Mouse (Mus musculus) frontal cortex, postnatal 36 days (tissue): ENCODE results near the gene Sel1l3.
A peak's percentile ranks its signal among the peaks of the same experiment; 100 is the strongest.

ENCODE experiments used
- DNase-seq, 2 experiments: peaks; one replicate each; pipeline ENCODE4 v3.0.0; 2022; ENCODE audit warnings: low spot score in 2 of 2

The Sel1l3 gene

DNA sequence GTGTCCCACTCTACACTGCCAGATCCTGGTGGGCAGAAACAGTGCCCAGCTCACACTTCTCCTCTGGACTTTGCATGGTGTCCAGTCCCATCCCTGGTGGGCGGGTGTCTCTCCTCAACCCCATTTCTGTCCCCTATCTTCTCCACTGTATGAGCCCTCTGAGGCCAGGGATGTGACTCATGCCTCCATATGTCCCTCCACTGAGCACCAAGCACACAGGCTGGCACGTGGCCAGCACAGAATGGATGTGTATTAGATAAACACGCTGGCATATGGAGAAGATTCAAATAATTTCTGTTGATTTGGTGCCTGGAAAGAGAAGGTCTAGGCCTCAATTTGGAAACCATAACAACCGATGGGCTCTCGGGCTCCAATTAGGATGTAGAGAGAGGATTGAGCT lies 71.1 kb downstream of the Sel1l3 start:
- no peak for DNase-seq

DNA sequence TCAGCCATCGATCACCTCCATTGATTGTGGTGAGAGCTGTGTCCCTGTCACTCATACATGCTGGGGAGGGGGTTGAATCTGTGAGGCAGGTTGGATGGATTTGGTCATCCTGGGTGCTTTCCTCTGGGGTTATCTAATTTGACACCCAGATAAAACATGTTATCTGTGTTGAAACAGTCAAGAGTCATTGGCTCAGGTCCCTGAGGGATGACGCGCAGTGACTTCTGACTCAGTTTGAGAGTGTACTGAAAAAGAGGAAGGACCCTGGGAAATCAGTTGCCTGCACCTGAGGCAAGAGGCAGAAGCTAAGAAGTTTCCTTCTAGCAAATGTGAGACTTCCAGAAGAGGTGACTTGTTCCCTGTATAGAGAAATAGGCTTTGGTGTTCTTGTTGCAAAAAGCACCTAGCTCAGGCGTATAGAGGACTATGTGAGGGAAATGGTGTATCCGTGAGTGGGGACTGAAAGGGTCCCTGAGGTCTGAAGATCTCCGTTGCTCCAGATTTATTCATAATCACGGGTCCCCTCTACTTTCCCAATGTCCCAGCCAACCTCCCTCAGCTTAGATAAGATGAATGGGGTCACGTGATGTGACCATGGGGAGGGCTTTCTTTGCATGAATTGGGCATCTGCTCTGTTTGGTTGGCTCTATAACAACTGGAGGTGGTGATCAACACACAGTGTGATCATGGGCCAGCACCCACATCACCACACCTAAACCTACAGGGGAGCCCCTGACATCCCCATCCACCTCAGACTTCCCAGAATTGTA lies 73.4 kb downstream of the Sel1l3 start:
- DNase-seq: no peak

DNA sequence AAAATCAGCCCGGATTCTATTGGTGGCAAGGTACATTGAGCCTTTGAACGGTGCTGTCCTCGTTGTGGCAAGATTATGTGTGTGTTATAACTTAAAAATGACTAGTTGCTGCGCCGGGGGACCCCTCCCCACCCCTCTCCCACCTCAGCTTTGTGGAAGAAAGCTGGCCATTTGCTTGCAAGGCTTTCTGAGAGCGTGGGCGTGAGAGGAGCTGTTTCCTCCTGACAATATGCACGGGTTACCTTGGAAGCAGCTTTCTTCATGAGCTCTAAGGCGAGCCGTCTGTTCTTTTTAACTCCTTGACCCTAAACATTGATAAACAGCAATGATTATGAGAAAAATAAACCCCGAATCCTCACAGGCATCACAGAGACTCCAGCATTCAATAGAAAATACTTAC lies 74.2 kb downstream of the Sel1l3 start:
- no peak for DNase-seq

DNA sequence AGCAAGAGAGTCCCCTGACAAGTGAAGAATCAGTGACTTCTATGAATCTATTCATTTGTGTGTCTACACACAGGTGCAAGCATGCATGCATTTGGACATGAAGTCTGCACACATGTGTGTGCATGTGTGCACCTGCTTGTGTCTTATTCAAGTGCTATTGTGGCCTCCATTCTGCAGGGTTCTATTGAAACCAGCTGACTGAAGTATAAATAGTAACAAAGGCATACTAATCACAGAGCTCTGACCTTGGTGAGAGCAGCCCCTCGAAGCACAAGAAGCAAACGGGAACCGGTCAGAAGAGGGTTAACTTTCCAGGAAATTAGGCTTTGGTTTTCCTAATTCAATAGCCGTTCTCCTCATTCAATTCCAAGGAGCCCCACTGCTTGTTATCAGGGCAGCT lies 74.6 kb downstream of the Sel1l3 start:
- DNase-seq: no peak

DNA sequence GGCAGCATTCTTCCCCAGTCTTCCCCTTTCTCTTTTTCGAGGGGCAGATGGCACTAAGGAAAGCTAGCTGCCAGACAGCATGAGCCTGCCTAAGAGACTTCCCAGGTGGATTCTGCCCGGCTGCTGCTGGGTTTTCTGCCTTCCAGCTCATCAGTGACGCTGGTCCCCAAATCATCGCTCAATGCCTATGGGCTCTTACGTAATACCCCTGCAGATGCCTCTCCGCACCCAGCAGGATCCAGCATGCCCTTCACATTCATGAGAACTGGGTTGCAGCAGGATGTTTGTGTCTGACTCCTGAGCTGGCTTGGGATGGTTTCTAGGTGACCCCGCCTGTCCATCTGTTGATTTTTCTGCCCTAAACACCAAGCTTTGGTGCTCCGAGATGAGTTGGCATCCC lies 75.7 kb downstream of the Sel1l3 start:
- DNase-seq: no peak

DNA sequence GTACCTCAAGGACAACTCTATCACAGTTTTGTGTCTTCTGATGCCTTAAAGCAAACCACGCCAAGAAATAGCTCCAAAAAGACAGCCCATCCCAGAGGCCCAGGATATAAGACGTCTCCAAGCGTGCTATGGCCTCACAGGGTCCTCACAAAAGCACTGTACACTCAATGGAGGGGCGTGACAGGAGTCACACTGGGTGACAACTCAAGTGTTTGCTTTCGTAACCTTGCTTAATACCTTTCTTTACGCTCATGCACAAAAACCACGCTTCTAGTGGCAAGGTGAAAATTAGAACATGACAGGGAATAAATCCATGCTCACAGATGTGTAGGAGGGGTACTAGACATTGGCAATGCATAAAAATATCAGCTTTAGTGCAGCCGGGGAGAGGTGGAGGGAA lies 77.7 kb downstream of the Sel1l3 start:
- no peak for DNase-seq

DNA sequence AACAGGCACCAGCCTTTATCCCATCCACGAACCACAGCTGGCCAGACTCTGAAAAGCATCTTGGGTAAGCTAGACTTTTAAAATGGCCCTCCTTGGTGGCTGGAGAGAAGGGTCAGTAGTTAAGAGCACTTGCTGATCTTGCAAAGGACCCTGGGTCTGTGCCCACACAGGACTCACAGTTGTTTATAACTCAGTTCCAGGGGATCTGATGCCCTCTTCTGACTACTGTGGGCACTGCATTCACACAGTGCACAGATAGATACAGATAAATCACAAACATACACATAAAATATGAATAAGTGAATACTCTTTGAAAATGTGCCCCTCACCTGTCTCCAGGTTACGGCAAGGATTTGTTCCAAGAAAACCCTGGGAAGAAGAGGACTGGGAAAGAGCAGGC lies 79.7 kb downstream of the Sel1l3 start:
- no peak for DNase-seq

DNA sequence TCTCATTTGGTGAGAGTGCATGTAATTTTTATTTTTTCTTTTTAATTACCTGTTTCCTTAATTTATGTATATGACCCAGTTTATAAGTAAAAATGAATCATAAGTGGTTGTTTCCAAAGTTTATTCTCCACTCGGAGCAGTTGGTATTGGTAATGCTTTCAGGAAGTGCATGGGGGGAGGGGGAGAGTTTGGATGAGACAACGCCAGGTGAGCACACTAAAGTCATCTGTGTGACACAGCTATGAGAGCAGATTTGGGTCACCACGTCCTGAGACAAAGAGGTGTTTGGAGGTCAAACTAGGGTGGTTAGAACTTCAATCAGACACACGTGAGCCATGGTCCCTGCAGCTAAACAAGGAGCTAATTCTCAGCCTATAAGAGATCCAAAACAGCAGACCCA lies 89.0 kb downstream of the Sel1l3 start:
- DNase-seq: no peak

DNA sequence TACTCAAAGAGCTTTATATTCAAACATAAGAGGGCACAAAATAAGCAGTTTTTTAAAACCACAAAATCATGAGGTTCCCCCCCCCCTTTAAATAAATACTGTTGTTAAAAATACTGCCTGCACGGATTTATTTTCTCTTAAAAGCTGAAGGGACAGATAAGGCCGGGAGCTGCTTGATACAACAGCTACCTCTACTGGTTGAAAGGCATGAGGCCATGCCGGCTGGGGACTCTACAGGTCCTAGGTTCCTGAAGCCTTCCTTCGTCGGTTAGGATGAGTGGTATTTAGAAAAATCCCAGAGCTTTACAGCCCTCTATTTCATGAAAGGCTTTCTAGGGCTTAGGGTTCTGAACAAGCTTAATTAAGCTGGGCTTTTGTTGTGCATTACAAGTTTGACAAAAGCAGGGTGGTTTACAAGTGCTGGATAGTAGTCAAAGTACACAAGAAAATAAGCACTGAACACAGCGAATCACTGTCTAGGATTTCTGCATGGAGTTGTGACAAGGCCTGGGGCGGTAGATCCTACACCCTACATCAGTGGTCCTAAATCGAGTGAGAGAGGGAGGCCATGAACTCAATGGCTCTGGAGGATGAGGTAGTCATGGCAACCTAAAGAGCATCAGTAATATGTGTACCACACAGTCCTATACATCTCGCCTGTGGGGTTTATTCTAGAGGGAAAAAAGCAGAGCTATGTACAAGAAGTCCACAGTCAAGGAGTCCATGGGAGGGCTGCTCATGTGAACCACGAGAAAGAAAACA lies 90.0 kb downstream of the Sel1l3 start:
- peak in 1 of 2 experiments; percentile 69 for DNase-seq

DNA sequence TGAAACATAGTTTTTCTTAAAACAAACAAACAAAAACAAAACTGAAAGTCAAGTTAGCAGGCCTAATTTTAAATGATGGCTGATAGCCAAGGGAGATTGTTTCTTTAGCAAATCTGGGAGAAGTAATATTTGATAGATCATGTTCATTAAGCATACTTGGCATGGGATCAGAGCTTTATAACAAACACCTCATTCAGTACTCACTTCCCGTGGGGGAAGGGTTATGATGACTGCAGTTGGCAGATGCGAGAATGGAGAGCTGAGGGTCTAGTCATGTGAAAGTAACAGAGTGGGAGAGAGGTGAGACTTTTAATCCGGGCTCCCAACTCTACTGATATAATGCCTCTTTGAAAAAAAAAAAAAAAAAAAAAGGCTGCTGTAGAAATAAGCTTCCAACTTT lies 94.0 kb downstream of the Sel1l3 start:
- no peak for DNase-seq

DNA sequence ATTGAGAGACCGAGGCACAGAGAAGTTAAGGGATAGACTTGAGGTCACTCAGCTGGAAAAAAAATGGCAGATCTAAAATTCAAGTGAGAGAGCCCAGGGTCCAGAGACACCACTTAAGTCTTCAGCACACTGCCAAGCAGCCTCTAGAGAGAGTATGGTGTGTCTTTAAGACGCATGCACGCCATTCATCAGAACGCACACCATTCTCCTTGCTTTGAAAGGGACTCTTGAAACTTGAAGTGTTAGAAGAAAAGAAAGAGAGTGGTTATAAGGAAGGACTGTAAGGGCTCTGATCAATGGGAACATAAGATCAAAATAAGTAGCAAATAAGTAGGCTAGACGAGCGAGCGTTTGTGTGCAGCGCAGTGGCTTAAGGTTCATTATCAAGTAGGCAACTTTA lies 95.5 kb downstream of the Sel1l3 start:
- DNase-seq: no peak

DNA sequence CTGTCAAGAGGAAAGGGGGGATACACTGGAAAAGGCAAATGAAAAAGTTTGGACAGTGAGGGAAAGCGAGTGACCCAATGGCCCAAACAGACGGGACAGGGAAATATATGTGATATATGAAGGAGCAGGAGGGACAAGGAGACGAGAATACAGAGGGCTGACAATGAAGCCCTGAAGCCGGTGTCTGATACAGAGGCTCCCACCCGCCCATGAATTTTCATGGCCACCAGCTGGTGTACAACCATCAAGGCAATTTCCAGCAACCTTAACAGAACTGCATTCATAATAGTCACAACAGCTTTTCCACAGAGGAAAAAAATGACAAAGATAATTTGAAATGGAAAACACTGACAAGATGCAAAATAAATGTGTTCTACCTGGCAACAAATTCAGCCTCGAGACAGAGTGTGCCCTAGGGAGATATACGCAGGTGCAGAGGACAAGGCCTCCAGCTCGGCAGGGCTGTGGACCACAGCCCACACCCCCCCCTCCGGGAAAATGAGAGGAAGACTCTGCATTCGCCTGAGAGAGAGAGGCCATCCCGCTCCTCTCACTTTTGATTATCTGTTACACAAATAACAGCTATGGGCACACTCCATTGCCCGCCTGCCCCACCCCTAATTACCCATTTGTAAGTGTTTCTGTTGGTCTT lies 99.0 kb downstream of the Sel1l3 start:
- no peak for DNase-seq

DNA sequence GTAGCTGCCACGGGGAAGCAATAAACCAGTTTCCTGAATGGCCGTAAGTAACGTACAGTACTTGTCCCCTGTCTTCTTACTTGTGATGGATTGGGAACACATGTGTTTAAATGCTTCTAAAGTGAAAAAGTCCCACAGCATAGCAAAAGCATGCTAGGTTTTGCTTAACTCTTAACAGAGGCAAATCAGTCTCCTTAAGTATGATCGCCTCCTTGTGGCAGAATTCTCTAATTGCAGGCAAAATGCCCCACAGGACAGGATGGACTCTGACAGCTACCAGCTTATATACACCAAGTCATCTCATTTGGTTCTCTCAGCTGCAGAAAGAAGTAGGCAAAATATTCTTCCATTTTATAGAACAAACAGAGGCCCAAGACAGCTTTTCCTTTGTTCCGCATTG lies 100.8 kb downstream of the Sel1l3 start:
- no peak for DNase-seq

DNA sequence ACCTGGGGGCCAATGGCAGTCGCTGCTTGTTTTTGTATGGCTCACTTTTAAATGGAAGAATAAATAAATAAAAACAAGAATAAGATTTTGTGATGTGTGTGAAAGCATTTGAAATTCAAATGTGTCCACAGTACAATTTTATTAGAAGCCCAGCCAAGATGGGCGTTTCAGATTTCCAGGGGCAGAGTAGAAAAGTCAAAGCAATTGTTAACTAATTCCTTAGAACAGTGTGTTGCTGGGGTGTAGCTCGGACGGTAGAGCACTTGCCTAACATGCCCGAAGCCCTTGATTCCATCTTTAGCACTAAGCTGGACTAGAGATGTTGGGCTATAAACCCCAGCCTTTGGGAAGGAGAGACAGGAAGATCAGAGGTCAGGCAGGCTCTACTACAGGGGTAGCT lies 102.7 kb downstream of the Sel1l3 start:
- no peak for DNase-seq

DNA sequence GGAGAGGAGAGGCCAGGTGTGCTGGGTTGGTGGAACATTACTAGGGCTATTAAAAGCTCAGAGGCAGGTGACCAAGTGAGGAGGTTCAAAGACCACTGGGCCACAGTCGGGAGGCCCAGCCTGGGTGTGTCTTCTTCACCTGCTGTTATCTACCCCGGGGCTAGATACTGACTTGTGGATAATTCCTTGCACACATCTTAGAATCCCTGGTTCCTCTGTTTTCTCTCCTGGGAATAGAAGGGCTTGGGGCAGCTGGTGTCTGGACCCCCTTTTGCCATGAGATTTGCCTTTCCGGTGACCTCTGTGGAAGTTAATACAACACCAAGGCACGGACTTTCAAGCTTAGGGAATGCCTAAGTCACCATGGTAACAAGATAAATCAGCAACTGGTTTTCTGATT lies 103.5 kb downstream of the Sel1l3 start:
- no peak for DNase-seq

DNA sequence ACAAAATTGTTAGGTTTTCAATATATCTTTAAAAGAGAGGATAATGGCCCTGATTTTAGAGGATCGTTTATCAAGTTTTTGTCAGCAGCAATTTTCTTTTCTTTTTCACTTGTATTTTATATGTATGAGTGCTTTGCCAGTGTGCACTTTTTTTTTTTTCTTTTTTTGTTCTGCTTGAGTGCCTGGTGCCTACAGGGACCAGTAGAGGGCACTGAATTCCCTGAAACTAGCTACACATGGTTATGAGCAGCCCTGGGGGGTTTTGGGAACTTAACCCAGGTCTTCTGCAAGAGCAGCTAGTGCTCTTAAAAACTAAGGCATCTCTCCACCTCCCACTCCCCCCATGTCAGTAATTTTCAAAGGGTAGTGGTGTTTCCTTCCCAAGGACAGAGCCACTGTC lies 105.1 kb downstream of the Sel1l3 start:
- DNase-seq: no peak

DNA sequence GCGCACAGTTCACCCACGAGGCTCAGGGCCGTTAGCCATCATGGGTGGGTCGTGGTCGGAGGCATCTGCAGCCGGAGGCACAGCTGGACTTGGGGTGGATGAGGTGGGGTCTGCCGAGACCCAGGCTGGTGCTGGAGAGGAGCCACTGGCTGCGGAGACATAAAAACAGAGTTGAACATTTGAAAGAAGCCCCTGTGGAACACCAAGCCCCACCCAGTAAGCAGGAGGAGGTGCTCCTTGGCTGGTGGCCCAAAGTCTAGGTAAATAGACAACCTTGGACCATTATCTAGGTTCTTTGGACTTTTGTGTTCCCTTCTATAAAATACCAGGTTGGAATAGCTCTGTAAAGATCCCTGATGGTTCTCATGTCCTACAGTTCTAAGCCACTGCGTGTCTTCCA lies 105.7 kb downstream of the Sel1l3 start:
- no peak for DNase-seq

DNA sequence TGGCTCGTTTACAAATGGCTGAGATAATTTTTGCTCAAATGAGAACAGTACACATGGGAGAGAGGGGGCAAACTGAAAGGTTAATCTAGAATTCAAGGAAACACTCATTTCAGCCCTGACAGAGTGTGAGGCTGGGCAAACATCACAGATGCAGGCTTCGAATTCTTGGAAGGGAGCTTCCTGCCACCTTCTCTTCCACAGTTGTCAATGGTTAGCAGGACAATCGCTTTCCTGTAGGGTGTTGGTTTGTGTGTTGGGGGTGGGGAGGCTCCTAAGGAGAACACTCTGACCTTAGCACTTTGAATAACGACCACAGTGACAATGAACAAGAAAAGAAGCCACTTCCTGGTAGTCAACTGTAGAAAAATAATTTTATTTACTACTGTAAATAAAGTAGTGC lies 107.0 kb downstream of the Sel1l3 start:
- no peak for DNase-seq

DNA sequence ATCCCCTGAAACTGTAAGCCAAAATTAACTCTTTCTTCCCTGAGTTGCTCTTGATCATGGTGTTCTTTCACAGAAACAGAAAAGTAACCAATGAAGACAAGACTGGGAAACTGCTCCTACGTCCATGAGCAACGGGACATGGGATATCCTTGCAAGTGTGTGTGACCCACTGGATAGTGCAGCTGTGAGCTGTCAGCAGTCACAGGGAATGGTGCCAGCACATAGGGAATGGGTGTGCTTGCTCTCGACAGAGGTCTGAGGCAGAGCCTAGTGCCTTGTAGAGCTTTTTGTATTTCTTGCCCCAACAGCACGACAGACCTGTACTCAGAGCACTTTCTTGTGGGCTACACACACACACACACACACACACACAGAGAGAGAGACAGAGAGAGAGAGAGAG lies 107.6 kb downstream of the Sel1l3 start:
- no peak for DNase-seq

DNA sequence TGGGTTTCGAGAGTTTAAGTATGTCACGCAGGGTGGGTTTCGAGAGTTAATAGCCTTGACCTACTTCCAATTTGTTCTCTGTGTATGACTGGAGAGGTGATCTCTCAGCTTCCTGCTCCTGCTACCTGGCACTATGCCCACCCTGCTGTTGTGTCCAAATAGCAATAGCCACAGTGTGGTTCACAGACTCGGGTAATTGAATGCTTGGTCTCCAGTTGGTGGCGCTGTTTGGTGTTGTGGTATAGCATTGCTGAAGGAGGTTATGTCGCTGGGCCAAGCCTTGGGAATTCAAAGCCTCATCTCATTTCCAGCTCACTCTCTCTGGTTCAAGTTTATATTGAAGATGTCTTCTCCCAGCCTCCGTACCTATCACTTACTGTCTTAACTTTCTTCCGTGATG lies 108.0 kb downstream of the Sel1l3 start:
- no peak for DNase-seq

DNA sequence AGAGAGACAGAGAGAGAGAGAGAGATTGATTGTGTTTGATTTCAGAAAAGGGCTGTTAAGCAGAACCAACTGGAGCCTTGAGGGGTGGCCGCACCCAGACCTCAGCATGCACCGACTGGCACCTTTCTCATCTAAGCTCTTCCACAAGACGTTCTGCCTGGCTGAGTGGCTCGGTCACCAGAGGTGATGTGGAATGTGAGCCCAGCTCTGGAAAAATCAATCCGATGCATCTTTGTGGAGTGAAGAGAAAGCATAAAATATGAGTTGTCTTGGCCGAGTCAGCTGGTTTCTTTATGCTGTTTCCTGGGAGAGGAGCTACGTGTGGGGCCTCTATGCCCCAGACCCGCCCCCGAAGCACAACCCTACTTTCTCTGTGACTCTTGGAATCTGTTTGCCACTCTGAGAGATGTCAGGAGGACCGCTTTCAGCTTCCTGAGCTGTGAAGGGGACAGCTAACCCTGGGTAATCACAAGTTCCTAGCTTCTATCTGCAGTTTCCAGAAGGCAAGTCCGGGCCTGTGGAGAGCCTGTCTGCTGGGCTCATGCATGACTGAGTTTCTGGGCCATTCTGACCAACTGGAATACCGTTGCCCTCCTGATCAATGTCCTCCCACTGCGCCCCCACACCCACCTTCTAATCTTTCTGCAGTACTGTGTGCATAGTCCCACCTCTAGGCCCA lies 109.4 kb downstream of the Sel1l3 start:
- no peak for DNase-seq

DNA sequence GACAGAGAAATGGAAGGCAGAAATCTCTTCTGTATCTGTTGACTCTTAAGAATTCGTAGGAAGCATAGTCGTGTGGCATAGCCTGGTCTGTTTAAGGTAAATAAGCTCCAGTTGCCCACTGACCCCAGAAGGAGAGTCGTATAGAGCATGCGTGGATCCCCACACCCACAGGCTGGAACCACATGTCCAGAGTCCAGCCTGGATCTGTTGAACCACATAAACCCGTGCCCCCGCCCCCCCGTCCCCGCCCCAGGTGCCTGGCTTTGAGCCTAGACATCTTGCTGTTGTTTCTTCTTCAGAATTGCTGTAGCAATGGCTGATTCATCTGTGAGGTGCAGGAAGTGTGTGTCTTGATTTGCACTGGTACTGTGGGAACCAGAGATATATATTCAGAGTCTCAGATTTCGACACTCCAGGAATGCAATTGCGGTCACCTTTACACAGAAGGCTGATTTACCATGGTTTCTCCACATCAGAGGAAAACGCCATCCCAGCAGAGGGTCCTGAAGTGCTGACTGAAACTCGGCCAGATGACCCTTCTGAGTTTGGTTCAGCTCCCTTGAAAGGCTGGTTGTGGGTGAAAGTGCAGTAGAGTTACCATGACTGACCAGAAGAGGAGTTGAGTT lies 111.8 kb downstream of the Sel1l3 start:
- DNase-seq: no peak
